In the genomic region with DNA sequence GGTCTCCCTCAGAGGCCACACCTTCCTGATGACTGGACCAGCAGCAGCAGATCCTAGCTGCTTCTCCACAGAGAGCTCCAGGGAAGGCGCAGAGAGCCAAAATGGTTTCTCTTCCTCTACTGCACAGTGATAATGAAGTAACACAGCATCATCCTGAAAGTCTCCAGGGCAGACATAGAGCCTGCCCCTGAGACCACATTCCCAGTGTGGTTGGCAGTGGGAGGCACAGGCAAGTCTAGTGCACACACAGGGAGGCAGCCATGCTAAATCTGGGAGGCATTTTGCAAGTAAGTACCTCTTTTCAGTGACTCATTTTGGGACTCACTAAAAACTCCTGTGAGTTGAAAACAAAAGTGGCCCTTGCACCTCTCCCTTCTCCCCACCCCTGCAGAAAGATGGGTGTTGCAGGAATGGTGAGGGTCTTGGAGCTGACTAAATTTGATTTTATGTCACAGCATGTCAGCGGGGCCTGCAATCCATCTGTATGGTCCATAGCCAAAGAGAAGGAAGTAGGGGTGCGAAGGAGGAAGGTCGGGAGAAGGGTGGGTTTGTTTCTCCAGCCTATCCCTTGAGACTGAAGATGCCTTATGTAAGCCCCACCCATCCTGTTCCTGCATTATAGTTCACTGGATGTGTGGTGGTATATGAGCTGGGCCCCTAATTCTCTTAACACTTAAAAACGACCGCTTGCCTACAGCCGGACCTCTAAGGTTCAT, we compare ENCODE assay signal across 22 mouse cellular contexts. TPM values are rescaled to one million over a fixed set of nuclear protein-coding genes. Genes with fewer than 3 reads are reported as not detected.
DNase-seq lines count a peak whose midpoint lies in the region; ATAC-seq and TF ChIP-seq lines count a peak whose summit lies in the region.
"Had no signal": no experiment of that assay in that cellular context is flagged by ENCODE, and none has a peak within 500 bp of the region (broad histone marks: within the 10 kb centered on the region; RNA-seq: fewer than 3 reads in every experiment).

No protein-coding gene starts in this region.

- no peak overlapping the region for H3K4me2 ChIP-seq in heart, embryonic 16.5 days (ENCODE audit: low read depth, low read length)
- no peak overlapping the region for H3K4me2 ChIP-seq in midbrain, postnatal 0 days (ENCODE audit: low read depth, low read length, poor library complexity, severe bottlenecking)
- H3K4me2 ChIP-seq: embryonic facial prominence, embryonic 15.5 days; intestine, embryonic 15.5 days; limb, embryonic 15.5 days; lung, embryonic 14.5 days; midbrain, embryonic 12.5 days; neural tube, embryonic 12.5 days had no signal

- 75% methylated on average over 7 of the region's 7 CpGs for whole genome bisulfite sequencing in heart, embryonic 16.5 days
- WGBS in midbrain, postnatal 0 days = 82% methylated on average over 7 of the region's 7 CpGs
- WGBS in midbrain, embryonic 10.5 days = 85% methylated on average over 7 of the region's 7 CpGs
- WGBS in cerebellum, adult 2 months = 81% methylated on average over 7 of the region's 7 CpGs

- H3K27ac ChIP-seq in heart, embryonic 16.5 days (ENCODE audit: low read length) = 0 out of 2 replicates have a peak overlapping the region, but pooled peaks have one; percentile 3
- H3K27ac ChIP-seq in midbrain, postnatal 0 days (ENCODE audit: low read depth, low read length) = peak overlapping the region; percentile 18; the same call in 1 of the 2 replicates
- no peak overlapping the region for H3K27ac ChIP-seq in midbrain, embryonic 10.5 days (replicated peaks)
- H3K27ac ChIP-seq in cortical plate, adult 2 months (ENCODE audit: insufficient read depth, low read length) = 0 out of 2 replicates have a peak overlapping the region, but pooled peaks have one; percentile 41
- H3K27ac ChIP-seq in cerebellum, adult 2 months (ENCODE audit: insufficient read depth, low read length) = no peak overlapping the region
- H3K27ac ChIP-seq: embryonic facial prominence, embryonic 15.5 days; gastrocnemius, adult 2 months; heart, embryonic 10.5 days; intestine, embryonic 15.5 days; limb, embryonic 15.5 days; liver, embryonic 14.5 days; midbrain, embryonic 12.5 days; neural tube, embryonic 12.5 days had no signal

- no peaks in the 10 kb centered on the region for H3K9me3 ChIP-seq in heart, embryonic 16.5 days (replicated peaks; ENCODE audit: control insufficient read depth, low read length)
- no peaks in the 10 kb centered on the region for H3K9me3 ChIP-seq in midbrain, postnatal 0 days (ENCODE audit: low read length)
- H3K9me3 ChIP-seq in midbrain, embryonic 10.5 days (replicated peaks) = no peaks in the 10 kb centered on the region
- H3K9me3 ChIP-seq: embryonic facial prominence, embryonic 15.5 days; heart, embryonic 10.5 days; intestine, embryonic 15.5 days; limb, embryonic 15.5 days; midbrain, embryonic 12.5 days; neural tube, embryonic 12.5 days had no signal

- no peaks in the 10 kb centered on the region for H3K36me3 ChIP-seq in heart, embryonic 16.5 days (ENCODE audit: control insufficient read depth, insufficient read depth)
- H3K36me3 ChIP-seq in midbrain, postnatal 0 days (ENCODE audit: insufficient read depth, low read length) = no peaks in the 10 kb centered on the region
- H3K36me3 ChIP-seq in midbrain, embryonic 10.5 days = no peaks in the 10 kb centered on the region
- H3K36me3 ChIP-seq: embryonic facial prominence, embryonic 15.5 days; heart, embryonic 10.5 days; intestine, embryonic 15.5 days; limb, embryonic 15.5 days; midbrain, embryonic 12.5 days; neural tube, embryonic 12.5 days had no signal

- intact Hi-C loops in heart, postnatal 36 days (cut with DNase I) = no loop called here

- TF ChIP-seq CTCF in midbrain, postnatal 0 days (IDR thresholded peaks at IDR 0.05) = no peak
- TF ChIP-seq CTCF in cortical plate, adult 2 months (IDR thresholded peaks at IDR 0.05; ENCODE audit: extremely low read depth, insufficient read depth, low read length) = no peak
- TF ChIP-seq CTCF in cerebellum, adult 2 months (IDR thresholded peaks at IDR 0.05; ENCODE audit: borderline replicate concordance, insufficient read depth, low read depth, low read length) = no peak

- H3K4me1 ChIP-seq in heart, embryonic 16.5 days (ENCODE audit: control insufficient read depth, insufficient read depth, low read length) = peaks cover 6% of the 10 kb centered on the region
- 0 out of 2 replicates have a peak, but pooled peaks cover 3% of the 10 kb centered on the region for H3K4me1 ChIP-seq in midbrain, postnatal 0 days (ENCODE audit: insufficient read depth, low read length)
- peaks cover 32% of the 10 kb centered on the region for H3K4me1 ChIP-seq in midbrain, embryonic 10.5 days
- no peaks in the 10 kb centered on the region; the same call in 1 of the 2 replicates for H3K4me1 ChIP-seq in cortical plate, adult 2 months (ENCODE audit: control insufficient read depth, insufficient read depth, low read length)
- peaks cover 9% of the 10 kb centered on the region for H3K4me1 ChIP-seq in cerebellum, adult 2 months (ENCODE audit: control insufficient read depth, insufficient read depth, low read length)

- no peak for DNase-seq in heart, postnatal 36 days
- no peak for DNase-seq in midbrain, postnatal 0 days (ENCODE audit: low spot score)
- DNase-seq in midbrain, embryonic 10.5 days (ENCODE audit: low spot score) = no peak
- DNase-seq in thymus, postnatal 4 days = no peak
- DNase-seq in cerebellum, adult 2 months = no peak
- DNase-seq: adrenal gland, adult 8-10 months; cerebellum, adult 8-10 months; gastrocnemius, adult 2 months; heart, postnatal 10 days; kidney, postnatal 36 days; lung, embryonic 14.5 days; lung, postnatal 4 days; spleen, adult 18-20 months had no signal

- no peak overlapping the region for H3K9ac ChIP-seq in heart, embryonic 16.5 days (ENCODE audit: low read length)
- H3K9ac ChIP-seq in midbrain, postnatal 0 days (replicated peaks; ENCODE audit: low read length, poor library complexity, severe bottlenecking) = no peak overlapping the region
- H3K9ac ChIP-seq: embryonic facial prominence, embryonic 15.5 days; intestine, embryonic 15.5 days; limb, embryonic 15.5 days; liver, embryonic 14.5 days; lung, embryonic 14.5 days; midbrain, embryonic 12.5 days; neural tube, embryonic 12.5 days had no signal

- TF ChIP-seq POLR2A in cortical plate, adult 2 months (IDR thresholded peaks at IDR 0.05; ENCODE audit: extremely low read depth, insufficient read depth, low read length) = no peak
- TF ChIP-seq POLR2A in cerebellum, adult 2 months (IDR thresholded peaks at IDR 0.05; ENCODE audit: borderline replicate concordance, insufficient read depth, low read length) = no peak

- H3K27me3 ChIP-seq in heart, embryonic 16.5 days (ENCODE audit: control insufficient read depth, insufficient read depth, low read length) = no peaks in the 10 kb centered on the region
- H3K27me3 ChIP-seq in midbrain, postnatal 0 days (ENCODE audit: insufficient read depth, low read length) = no peaks in the 10 kb centered on the region
- peaks cover 15% of the 10 kb centered on the region; the same call in 1 of the 2 replicates for H3K27me3 ChIP-seq in midbrain, embryonic 10.5 days (ENCODE audit: low read depth, poor library complexity, severe bottlenecking)
- H3K27me3 ChIP-seq in cerebellum, adult 2 months (ENCODE audit: control insufficient read depth, insufficient read depth, low read length) = no peaks in the 10 kb centered on the region
- H3K27me3 ChIP-seq: embryonic facial prominence, embryonic 15.5 days; intestine, embryonic 15.5 days; limb, embryonic 15.5 days had no signal

- no peak for ATAC-seq in heart, embryonic 16.5 days (replicated peaks; ENCODE audit: extremely low read depth, insufficient read depth, low FRiP score)
- no peak for ATAC-seq in midbrain, postnatal 0 days (ENCODE audit: low FRiP score)
- ATAC-seq: intestine, embryonic 15.5 days had no signal

- H3K4me3 ChIP-seq in heart, embryonic 16.5 days (ENCODE audit: low read length) = no peak overlapping the region
- no peak overlapping the region for H3K4me3 ChIP-seq in midbrain, postnatal 0 days (ENCODE audit: low read depth, low read length)
- H3K4me3 ChIP-seq in midbrain, embryonic 10.5 days = no peak overlapping the region
- no peak overlapping the region for H3K4me3 ChIP-seq in cortical plate, adult 2 months (ENCODE audit: insufficient read depth, low read length)
- no peak overlapping the region for H3K4me3 ChIP-seq in cerebellum, adult 2 months (replicated peaks; ENCODE audit: insufficient read depth, low read depth, low read length)
- H3K4me3 ChIP-seq: embryonic facial prominence, embryonic 15.5 days; gastrocnemius, adult 2 months; heart, embryonic 10.5 days; intestine, embryonic 15.5 days; limb, embryonic 15.5 days; midbrain, embryonic 12.5 days; neural tube, embryonic 12.5 days had no signal

RNA-seq across cellular contexts. Expression of a gene that starts 2.3 kb away (rescaled TPM):
- polyA plus RNA-seq in heart, embryonic 16.5 days (2015; fragmentation: Nextera tagmentation; extraction: Ambion mirVana) = 66.2 and 67.9 TPM in 2 replicates
- total RNA-seq in heart, postnatal 36 days (2021) = 1 to 10 TPM; 4.0 to 4.7 TPM
- 21.8 and 22.8 TPM in 2 replicates for total RNA-seq in midbrain, postnatal 0 days (2014; rRNA removed)
- 56.0 and 62.8 TPM in 2 replicates for polyA plus RNA-seq in midbrain, postnatal 0 days (2015; fragmentation: Nextera tagmentation; extraction: Ambion mirVana)
- polyA plus RNA-seq in midbrain, embryonic 10.5 days (2016; fragmentation: Nextera tagmentation; extraction: Ambion mirVana) = 87.4 and 96.9 TPM in 2 replicates
- polyA plus RNA-seq in cortical plate, adult 2 months (2012; rRNA removed) = 30.0 and 30.2 TPM in 2 replicates
- polyA plus RNA-seq in cerebellum, adult 2 months (2012; rRNA removed) = 26.8 and 28.0 TPM in 2 replicates

Comparison
In these comparisons a context has a peak if more than half of its experiments do, and no peak if none do; other contexts are left out.
1. H3K27ac ChIP-seq: peak in heart, embryonic 16.5 days (single experiment), midbrain, postnatal 0 days (single experiment) and cortical plate, adult 2 months (single experiment); none in midbrain, embryonic 10.5 days (single experiment) and cerebellum, adult 2 months (single experiment).